Mouse (Mus musculus) G1E (cell line): ENCODE results near the gene Milr1.

ENCODE experiments used
- CTCF ChIP-seq: IDR thresholded peaks from 2 replicates; pipeline ENCODE4 v1.5.1; 2012; ENCODE audit warnings: low read depth, low read length, inconsistent platforms, mixed read lengths
- POLR2AphosphoS5 ChIP-seq: IDR thresholded peaks from 2 replicates; pipeline ENCODE4 v1.6.1; 2012; ENCODE audit warnings: low read depth, low read length, inconsistent platforms; ENCODE audit not compliant: insufficient replicate concordance
- TAL1 ChIP-seq: conservative IDR thresholded peaks from 2 replicates; pipeline ENCODE4 v1.6.1; 2012; ENCODE audit warnings: low read depth, low read length, inconsistent platforms, mixed read lengths

- TF ChIP-seq CTCF (no peak), TAL1 (no peak), POLR2AphosphoS5 (no peak)
Observed at GRCm38 (mm10) chr11:106780590-106781220, 29.7 kb downstream of the Milr1 start.
